Mouse (Mus musculus) cerebellum, adult 2 months (tissue): ENCODE results near the gene Dnajb8. TPM values are rescaled to one million over a fixed set of nuclear protein-coding genes. Genes with fewer than 3 reads are reported as not detected.

Source experiments
- DNase-seq, 2 experiments: peaks; one replicate each; pipeline ENCODE4 v3.0.0; 2021
- H3K27ac ChIP-seq: fragments of 200-500 bp; 2 replicates; pipeline ENCODE4 v1.5.1; 2012; ENCODE audit warnings: low read length, control low read depth, inconsistent platforms; ENCODE audit not compliant: insufficient read depth
- H3K27me3 ChIP-seq: fragments of 200-500 bp; 2 replicates; pipeline ENCODE4 v1.6.1; 2012; ENCODE audit warnings: inconsistent platforms, mild to moderate bottlenecking, low read length, moderate library complexity; ENCODE audit not compliant: control insufficient read depth, insufficient read depth
- H3K4me1 ChIP-seq: fragments of 200-500 bp; 2 replicates; pipeline ENCODE4 v1.6.1; 2011; ENCODE audit warnings: low read length; ENCODE audit not compliant: control insufficient read depth, insufficient read depth
- H3K4me3 ChIP-seq: fragments of 200-500 bp; replicated peaks from 2 replicates; pipeline ENCODE3; 2011; ENCODE audit warnings: mild to moderate bottlenecking, low read depth, low read length, control low read depth; ENCODE audit not compliant: insufficient read depth
- CTCF ChIP-seq: fragments of 200-500 bp; IDR thresholded peaks from 2 replicates; pipeline ENCODE4 v1.5.1; 2011; ENCODE audit warnings: low read depth, mild to moderate bottlenecking, control low read depth, low read length, moderate library complexity, borderline replicate concordance; ENCODE audit not compliant: insufficient read depth
- POLR2A ChIP-seq: fragments of 200-500 bp; IDR thresholded peaks from 2 replicates; pipeline ENCODE4 v1.6.1; 2011; ENCODE audit warnings: low read length, control low read depth, borderline replicate concordance; ENCODE audit not compliant: insufficient read depth
- WGBS: fragments of 180-500 bp; shearing (Covaris S2); methylation state at CpG from one replicate; pipeline ENCODE4 v1.1.7; 2018; 5-methylcytosine and 5-hydroxymethylcytosine counted together
- polyA plus RNA-seq: library from polyadenylated mRNA; depleted of rRNA; stranded (reverse); fragments of >200 nt; gene quantifications from 2 replicates; pipeline ENCODE4 v1.2.3, GENCODE M21; 2012

Dnajb8 gene
- polyA plus RNA-seq, 1 experiment = not detected

GRCm38 (mm10) chr6:88205937-88206336 lies 16.1 kb upstream of the Dnajb8 start:
- DNase-seq = no peak
- no peaks in the 10 kb centered on the region; the same call in 1 of the 2 replicates for H3K4me1 ChIP-seq
- no peak overlapping the region for H3K27ac ChIP-seq
- H3K4me3 ChIP-seq = no peak overlapping the region
- no peak for TF ChIP-seq POLR2A
- no peak for TF ChIP-seq CTCF
- no peaks in the 10 kb centered on the region; the same call in 1 of the 2 replicates for H3K27me3 ChIP-seq
- WGBS = 43% methylated on average over 9 of the region's 9 CpGs

- no peak overlapping the region for H3K4me3 ChIP-seq
- no peak overlapping the region for H3K27ac ChIP-seq
- no peak for TF ChIP-seq CTCF
- TF ChIP-seq POLR2A = no peak
- no peak for DNase-seq
- no peaks in the 10 kb centered on the region for H3K4me1 ChIP-seq
- no peaks in the 10 kb centered on the region; the same call in 1 of the 2 replicates for H3K27me3 ChIP-seq
- 69% methylated on average over 7 of the region's 7 CpGs for WGBS
These were observed 15.5 kb upstream of the Dnajb8 start for GRCm38 (mm10) chr6:88206566-88206965.

DNA sequence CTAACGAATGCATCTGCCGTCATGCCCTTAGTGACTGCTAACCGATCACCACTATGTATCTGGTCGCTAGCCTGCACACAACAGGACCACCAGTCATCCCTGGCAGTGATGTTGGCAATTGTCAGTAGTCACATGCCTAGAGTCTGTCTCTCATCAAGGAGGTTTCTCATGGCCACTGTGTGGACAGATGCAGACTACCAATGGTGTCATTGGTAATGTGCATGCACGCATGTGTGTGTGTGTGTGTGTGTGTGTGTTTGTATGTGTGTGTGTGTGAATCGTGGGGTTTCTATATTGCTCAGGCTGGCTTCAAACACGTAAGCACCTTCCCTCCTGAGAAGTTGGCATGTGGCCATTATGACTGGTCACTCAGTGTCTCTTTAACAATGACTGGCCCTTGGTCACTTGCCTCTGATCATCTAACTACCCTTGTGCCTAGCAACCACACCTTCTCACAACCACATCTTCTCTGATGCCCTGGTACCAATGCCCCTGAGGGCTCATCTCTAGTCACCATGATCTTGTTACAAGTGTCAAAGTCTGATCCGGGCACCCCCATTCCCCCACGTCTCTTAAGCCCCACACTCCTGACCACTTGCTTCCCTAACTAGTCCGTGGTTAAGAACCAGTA lies 14.6 kb upstream of the Dnajb8 start:
- 71% methylated on average over 10 of the region's 10 CpGs for WGBS
- no peaks in the 10 kb centered on the region; the same call in 1 of the 2 replicates for H3K27me3 ChIP-seq

GRCm38 (mm10) chr6:88208321-88208720 lies 13.7 kb upstream of the Dnajb8 start:
- H3K27ac ChIP-seq = no peak overlapping the region
- H3K4me3 ChIP-seq = no peak overlapping the region
- H3K27me3 ChIP-seq = no peaks in the 10 kb centered on the region; the same call in 1 of the 2 replicates
- DNase-seq = no peak
- no peak for TF ChIP-seq POLR2A
- TF ChIP-seq CTCF = no peak
- H3K4me1 ChIP-seq = no peaks in the 10 kb centered on the region
- 93% methylated on average over 3 of the region's 3 CpGs for WGBS

More for the DNA sequence above, 14.6 kb upstream of the Dnajb8 start:
- no peak for DNase-seq
- H3K4me1 ChIP-seq = no peaks in the 10 kb centered on the region
- H3K4me3 ChIP-seq = no peak overlapping the region
- TF ChIP-seq CTCF (no peak), POLR2A (no peak)
- no peak overlapping the region for H3K27ac ChIP-seq

DNA sequence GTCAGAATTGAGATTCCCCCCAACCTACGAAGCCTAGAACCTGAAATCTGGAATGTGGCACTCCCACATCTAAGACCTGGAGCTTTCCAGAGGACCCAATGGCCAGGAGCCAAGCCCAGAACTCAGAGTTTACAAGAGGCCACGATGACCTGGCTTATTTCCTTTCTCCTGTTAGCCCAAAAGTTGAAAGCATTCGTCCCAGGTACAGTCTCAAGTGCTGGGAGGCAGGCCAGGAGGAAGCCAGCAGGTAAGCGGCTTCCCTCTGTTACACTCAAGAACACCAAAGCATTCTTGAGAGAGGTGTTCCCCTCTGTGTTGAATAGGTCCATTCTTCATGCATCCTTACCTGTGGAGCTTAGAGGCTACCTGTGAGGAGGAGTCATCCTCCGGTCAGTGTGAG lies 12.6 kb upstream of the Dnajb8 start:
- H3K4me1 ChIP-seq = no peaks in the 10 kb centered on the region
- no peak for DNase-seq
- H3K27ac ChIP-seq = no peak overlapping the region
- no peaks in the 10 kb centered on the region for H3K27me3 ChIP-seq
- H3K4me3 ChIP-seq = no peak overlapping the region
- no peak for TF ChIP-seq POLR2A
- no peak for TF ChIP-seq CTCF
- 82% methylated on average over 5 of the region's 5 CpGs for WGBS

GRCm38 (mm10) chr6:88210182-88210581 lies 11.9 kb upstream of the Dnajb8 start:
- Histone ChIP-seq H3K4me3 (no peak overlapping the region), H3K27me3 (no peaks in the 10 kb centered on the region), H3K27ac (no peak overlapping the region), H3K4me1 (no peaks in the 10 kb centered on the region)
- DNase-seq = no peak
- no peak for TF ChIP-seq CTCF
- TF ChIP-seq POLR2A = no peak
- 54% methylated on average over 3 of the region's 3 CpGs for WGBS

- 0 out of 2 replicates have a peak, but pooled peaks cover 2% of the 10 kb centered on the region for H3K4me1 ChIP-seq
- H3K27me3 ChIP-seq = no peaks in the 10 kb centered on the region
- no peak for DNase-seq
- no peak overlapping the region for H3K27ac ChIP-seq
- TF ChIP-seq POLR2A (no peak), CTCF (no peak)
- 50% methylated on average over 6 of the region's 6 CpGs for WGBS
- no peak overlapping the region for H3K4me3 ChIP-seq
These were observed 6.3 kb upstream of the Dnajb8 start for GRCm38 (mm10) chr6:88215797-88216196.

DNA sequence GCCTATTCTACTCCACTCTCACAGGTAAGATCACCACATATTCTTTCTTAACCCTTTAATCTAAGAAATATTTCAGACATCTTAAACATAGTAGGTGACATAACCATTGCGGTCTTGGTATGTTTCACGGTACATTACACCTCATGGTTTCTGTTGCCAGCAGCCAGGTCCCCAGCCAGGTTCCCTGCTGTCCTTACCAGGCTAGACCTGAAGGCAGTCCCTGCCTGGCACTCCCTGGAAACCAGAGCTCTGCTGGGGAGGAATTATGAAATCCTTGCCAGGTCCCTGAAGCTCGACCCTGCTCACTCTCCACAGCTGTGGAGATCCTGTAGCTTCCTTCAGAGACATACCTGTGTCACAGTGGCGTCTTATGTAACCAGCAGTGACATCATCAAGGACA lies 5.9 kb upstream of the Dnajb8 start:
- no peak for TF ChIP-seq CTCF
- TF ChIP-seq POLR2A = no peak
- DNase-seq = no peak
- 36% methylated on average over 4 of the region's 4 CpGs for WGBS

More for the DNA sequence above, 5.9 kb upstream of the Dnajb8 start:
- Histone ChIP-seq H3K27ac (no peak overlapping the region), H3K4me3 (no peak overlapping the region), H3K27me3 (no peaks in the 10 kb centered on the region), H3K4me1 (0 out of 2 replicates have a peak, but pooled peaks cover 2% of the 10 kb centered on the region)
